Mouse (Mus musculus): ENCODE results near the gene Mtmr11. TPM values are rescaled to one million over a fixed set of nuclear protein-coding genes. Genes with fewer than 3 reads are reported as not detected.
A peak's percentile ranks its signal among the peaks of the same experiment; 100 is the strongest.

The Mtmr11 gene
- 10.3 and 12.2 TPM in 2 replicates for polyA plus RNA-seq (2015; fragmentation: Nextera tagmentation; extraction: Ambion mirVana)

GRCm38 (mm10) chr3:96161869-96162840 lies at the start of gene Mtmr11:
TSS of gene Mtmr11 (plus strand) at chr3:96162004.
- peak within 1 kb of the TSS; percentile 70 for H3K27ac ChIP-seq (replicated peaks)
- peak within 1 kb of the TSS; percentile 45 for H3K4me3 ChIP-seq
- H3K9ac ChIP-seq, result peak within 1 kb of the TSS; percentile 59
- peak within 1 kb of the TSS; percentile 89 for H3K4me2 ChIP-seq
- 6% methylated on average over 15 of the region's 16 CpGs for WGBS
- H3K9me3 ChIP-seq, result no peaks in the 10 kb centered on the region
- H3K27me3 ChIP-seq, result no peaks in the 10 kb centered on the region
- no peaks in the 10 kb centered on the region for H3K36me3 ChIP-seq
- peak; percentile 25; the same call in 1 of the 2 replicates for ATAC-seq (ENCODE audit: low FRiP score, low read depth)
- H3K4me1 ChIP-seq (replicated peaks), result peaks cover 17% of the 10 kb centered on the region

- no peak overlapping the region for H3K4me3 ChIP-seq
- 59% methylated on average over 3 of the region's 3 CpGs for WGBS
- H3K27me3 ChIP-seq, result no peaks in the 10 kb centered on the region
- no peaks in the 10 kb centered on the region for H3K4me1 ChIP-seq (replicated peaks)
- no peaks in the 10 kb centered on the region for H3K36me3 ChIP-seq
- H3K9ac ChIP-seq, result no peak overlapping the region
- no peak overlapping the region for H3K27ac ChIP-seq (replicated peaks)
- no peaks in the 10 kb centered on the region for H3K9me3 ChIP-seq
- no peak overlapping the region for H3K4me2 ChIP-seq
- no peak for ATAC-seq (ENCODE audit: low FRiP score, low read depth)
Observed at GRCm38 (mm10) chr3:96113251-96113650, 48.6 kb upstream of the Mtmr11 start.

- Histone ChIP-seq H3K27me3 (no peaks in the 10 kb centered on the region), H3K36me3 (no peaks in the 10 kb centered on the region), H3K4me3 (no peak overlapping the region), H3K4me1 (replicated peaks) (no peaks in the 10 kb centered on the region), H3K27ac (replicated peaks) (no peak overlapping the region), H3K9me3 (no peaks in the 10 kb centered on the region), H3K9ac (no peak overlapping the region), H3K4me2 (no peak overlapping the region)
- no peak for ATAC-seq (ENCODE audit: low FRiP score, low read depth)
- 79% methylated on average over 2 of the region's 2 CpGs for WGBS
Observed at GRCm38 (mm10) chr3:96118142-96118541, 43.7 kb upstream of the Mtmr11 start.

- WGBS, result 98% methylated on average over 2 of the region's 2 CpGs
- no peaks in the 10 kb centered on the region for H3K4me1 ChIP-seq (replicated peaks)
- no peak overlapping the region for H3K27ac ChIP-seq (replicated peaks)
- H3K27me3 ChIP-seq, result no peaks in the 10 kb centered on the region
- no peak overlapping the region for H3K4me3 ChIP-seq
- H3K9me3 ChIP-seq, result no peaks in the 10 kb centered on the region
- no peak for ATAC-seq (ENCODE audit: low FRiP score, low read depth)
- no peak overlapping the region for H3K4me2 ChIP-seq
- H3K36me3 ChIP-seq, result no peaks in the 10 kb centered on the region
- H3K9ac ChIP-seq, result no peak overlapping the region
Observed at GRCm38 (mm10) chr3:96118702-96119101, 43.1 kb upstream of the Mtmr11 start.

GRCm38 (mm10) chr3:96124235-96124634 lies 37.6 kb upstream of the Mtmr11 start:
- no peak for ATAC-seq (ENCODE audit: low FRiP score, low read depth)
- H3K4me3 ChIP-seq, result no peak overlapping the region
- H3K36me3 ChIP-seq, result no peaks in the 10 kb centered on the region
- H3K27me3 ChIP-seq, result no peaks in the 10 kb centered on the region
- no peak overlapping the region for H3K9ac ChIP-seq
- H3K9me3 ChIP-seq, result no peaks in the 10 kb centered on the region
- no peaks in the 10 kb centered on the region for H3K4me1 ChIP-seq (replicated peaks)
- no peak overlapping the region for H3K4me2 ChIP-seq
- WGBS, result 89% methylated on average over 5 of the region's 5 CpGs
- H3K27ac ChIP-seq (replicated peaks), result no peak overlapping the region

- H3K27me3 ChIP-seq, result no peaks in the 10 kb centered on the region
- no peak overlapping the region for H3K4me2 ChIP-seq
- H3K9me3 ChIP-seq, result no peaks in the 10 kb centered on the region
- H3K36me3 ChIP-seq, result no peaks in the 10 kb centered on the region
- no peaks in the 10 kb centered on the region for H3K4me1 ChIP-seq (replicated peaks)
- no peak for ATAC-seq (ENCODE audit: low FRiP score, low read depth)
- no peak overlapping the region for H3K4me3 ChIP-seq
- H3K27ac ChIP-seq (replicated peaks), result no peak overlapping the region
- H3K9ac ChIP-seq, result no peak overlapping the region
Observed at GRCm38 (mm10) chr3:96128128-96128527, 33.7 kb upstream of the Mtmr11 start.

- H3K9ac ChIP-seq, result no peak overlapping the region
- no peaks in the 10 kb centered on the region for H3K27me3 ChIP-seq
- no peak for ATAC-seq (ENCODE audit: low FRiP score, low read depth)
- H3K27ac ChIP-seq (replicated peaks), result no peak overlapping the region
- no peak overlapping the region for H3K4me3 ChIP-seq
- H3K4me2 ChIP-seq, result no peak overlapping the region
- H3K9me3 ChIP-seq, result no peaks in the 10 kb centered on the region
- H3K4me1 ChIP-seq (replicated peaks), result no peaks in the 10 kb centered on the region
- H3K36me3 ChIP-seq, result no peaks in the 10 kb centered on the region
- WGBS, result 86% methylated on average over 3 of the region's 3 CpGs
Observed at GRCm38 (mm10) chr3:96132478-96132877, 29.3 kb upstream of the Mtmr11 start.

- 79% methylated on average over 11 of the region's 11 CpGs for WGBS
Observed at GRCm38 (mm10) chr3:96133327-96133905, 28.4 kb upstream of the Mtmr11 start.

GRCm38 (mm10) chr3:96135011-96135410 lies 26.8 kb upstream of the Mtmr11 start:
- Histone ChIP-seq H3K9me3 (no peaks in the 10 kb centered on the region), H3K27ac (replicated peaks) (no peak overlapping the region), H3K27me3 (no peaks in the 10 kb centered on the region), H3K4me1 (replicated peaks) (no peaks in the 10 kb centered on the region), H3K9ac (no peak overlapping the region), H3K4me3 (no peak overlapping the region), H3K36me3 (no peaks in the 10 kb centered on the region), H3K4me2 (no peak overlapping the region)
- no peak for ATAC-seq (ENCODE audit: low FRiP score, low read depth)
- 81% methylated on average over 3 of the region's 3 CpGs for WGBS

More at GRCm38 (mm10) chr3:96133327-96133905, 28.4 kb upstream of the Mtmr11 start:
- no peak overlapping the region for H3K4me3 ChIP-seq
- no peaks in the 10 kb centered on the region for H3K27me3 ChIP-seq
- H3K27ac ChIP-seq (replicated peaks), result no peak overlapping the region
- no peak overlapping the region for H3K4me2 ChIP-seq
- no peaks in the 10 kb centered on the region for H3K36me3 ChIP-seq
- H3K9ac ChIP-seq, result no peak overlapping the region
- ATAC-seq (ENCODE audit: low FRiP score, low read depth), result no peak
- H3K9me3 ChIP-seq, result no peaks in the 10 kb centered on the region
- H3K4me1 ChIP-seq (replicated peaks), result no peaks in the 10 kb centered on the region

- H3K9ac ChIP-seq, result no peak overlapping the region
- peak; percentile 54; the same call in 1 of the 2 replicates for ATAC-seq (ENCODE audit: low FRiP score, low read depth)
- H3K9me3 ChIP-seq, result no peaks in the 10 kb centered on the region
- no peaks in the 10 kb centered on the region for H3K4me1 ChIP-seq (replicated peaks)
- peaks cover 36% of the 10 kb centered on the region for H3K36me3 ChIP-seq
- H3K27ac ChIP-seq (replicated peaks), result 0 out of 2 replicates have a peak overlapping the region, but pooled peaks have one; percentile 30
- 15% methylated on average over 5 of the region's 5 CpGs for WGBS
- H3K27me3 ChIP-seq, result no peaks in the 10 kb centered on the region
- no peak overlapping the region for H3K4me2 ChIP-seq
- H3K4me3 ChIP-seq, result no peak overlapping the region
Observed at GRCm38 (mm10) chr3:96147950-96148349, 13.9 kb upstream of the Mtmr11 start.

GRCm38 (mm10) chr3:96151836-96152235 lies 10.0 kb upstream of the Mtmr11 start:
- H3K27me3 ChIP-seq, result no peaks in the 10 kb centered on the region
- no peak overlapping the region for H3K9ac ChIP-seq
- WGBS, result 89% methylated on average over 7 of the region's 7 CpGs
- no peak overlapping the region for H3K4me2 ChIP-seq
- no peak overlapping the region for H3K4me3 ChIP-seq
- H3K36me3 ChIP-seq, result peaks cover 41% of the 10 kb centered on the region
- ATAC-seq (ENCODE audit: low FRiP score, low read depth), result no peak
- H3K27ac ChIP-seq (replicated peaks), result no peak overlapping the region
- H3K4me1 ChIP-seq (replicated peaks), result no peaks in the 10 kb centered on the region
- no peaks in the 10 kb centered on the region for H3K9me3 ChIP-seq

GRCm38 (mm10) chr3:96152611-96153010 lies 9.2 kb upstream of the Mtmr11 start:
- no peaks in the 10 kb centered on the region for H3K27me3 ChIP-seq
- H3K27ac ChIP-seq (replicated peaks), result no peak overlapping the region
- H3K36me3 ChIP-seq, result peaks cover 41% of the 10 kb centered on the region
- H3K9ac ChIP-seq, result no peak overlapping the region
- no peak for ATAC-seq (ENCODE audit: low FRiP score, low read depth)
- H3K9me3 ChIP-seq, result no peaks in the 10 kb centered on the region
- H3K4me3 ChIP-seq, result no peak overlapping the region
- H3K4me1 ChIP-seq (replicated peaks), result no peaks in the 10 kb centered on the region
- 92% methylated on average over 5 of the region's 5 CpGs for WGBS
- no peak overlapping the region for H3K4me2 ChIP-seq
